Mouse (Mus musculus) cortical plate, adult 2 months (tissue): ENCODE measurements at regions not wholly inside any gene's neighbourhood (a gene's known extent, or its start where the extent isn't known, plus 50 kb on each side); places are given as distances from the start of the nearest gene placed in this dataset.

Experiments
- H3K27ac ChIP-seq: fragments of 200-500 bp; 2 replicates; pipeline ENCODE4 v1.5.1; 2012; ENCODE audit warnings: low read length, control low read depth, inconsistent platforms; ENCODE audit not compliant: insufficient read depth
- H3K4me1 ChIP-seq: fragments of 200-500 bp; 2 replicates; pipeline ENCODE4 v1.6.1; 2011; ENCODE audit warnings: low read length; ENCODE audit not compliant: control insufficient read depth, insufficient read depth
- H3K4me3 ChIP-seq: fragments of 200-500 bp; 2 replicates; pipeline ENCODE4 v1.5.1; 2011; ENCODE audit warnings: mild to moderate bottlenecking, low read length, control low read depth; ENCODE audit not compliant: insufficient read depth
- CTCF ChIP-seq: fragments of 200-500 bp; IDR thresholded peaks from 2 replicates; pipeline ENCODE4 v1.5.1; 2011; ENCODE audit warnings: mild to moderate bottlenecking, control low read depth, low read length; ENCODE audit not compliant: insufficient read depth; ENCODE audit errors: extremely low read depth
- POLR2A ChIP-seq: fragments of 200-500 bp; IDR thresholded peaks from 2 replicates; pipeline ENCODE4 v1.6.1; 2011; ENCODE audit warnings: mild to moderate bottlenecking, low read length, control low read depth; ENCODE audit not compliant: insufficient read depth; ENCODE audit errors: extremely low read depth

- no peak for TF ChIP-seq POLR2A
- no peak for TF ChIP-seq CTCF
- no peak overlapping the region for H3K4me3 ChIP-seq
- H3K4me1 ChIP-seq: peaks cover 10% of the 10 kb centered on the region
- no peak overlapping the region for H3K27ac ChIP-seq
These were observed 270.3 kb upstream of the Tmem132c start for GRCm38 (mm10) chr5:126971284-126971683.

- Histone ChIP-seq H3K4me1 (peaks cover 9% of the 10 kb centered on the region), H3K27ac (no peak overlapping the region), H3K4me3 (no peak overlapping the region)
- TF ChIP-seq CTCF: no peak
- no peak for TF ChIP-seq POLR2A
These were observed 269.6 kb upstream of the Tmem132c start for GRCm38 (mm10) chr5:126971981-126972380.

- peaks cover 2% of the 10 kb centered on the region; the same call in 1 of the 2 replicates for H3K4me1 ChIP-seq
- TF ChIP-seq POLR2A (no peak), CTCF (no peak)
- H3K4me3 ChIP-seq: no peak overlapping the region
- no peak overlapping the region for H3K27ac ChIP-seq
These were observed 268.2 kb upstream of the Tmem132c start for GRCm38 (mm10) chr5:126973425-126973824.

GRCm38 (mm10) chr5:126974565-126974964, 267.0 kb upstream of the Tmem132c start:
- H3K4me1 ChIP-seq: peaks cover 2% of the 10 kb centered on the region; the same call in 1 of the 2 replicates
- no peak overlapping the region for H3K4me3 ChIP-seq
- TF ChIP-seq POLR2A (no peak), CTCF (no peak)
- no peak overlapping the region for H3K27ac ChIP-seq

- Histone ChIP-seq H3K4me3 (no peak overlapping the region), H3K27ac (no peak overlapping the region), H3K4me1 (no peaks in the 10 kb centered on the region)
- peak; percentile 34; the same call in 1 of the 2 replicates for TF ChIP-seq CTCF
- no peak for TF ChIP-seq POLR2A
These were observed 246.0 kb upstream of the Tmem132c start for GRCm38 (mm10) chr5:126995577-126995976.

GRCm38 (mm10) chr5:127014166-127014565, 227.4 kb upstream of the Tmem132c start:
- no peak overlapping the region for H3K4me3 ChIP-seq
- H3K27ac ChIP-seq: no peak overlapping the region
- no peaks in the 10 kb centered on the region for H3K4me1 ChIP-seq
- TF ChIP-seq CTCF: no peak
- no peak for TF ChIP-seq POLR2A

- TF ChIP-seq POLR2A (no peak), CTCF (no peak)
- no peak overlapping the region for H3K4me3 ChIP-seq
These were observed 225.0 kb upstream of the Tmem132c start for GRCm38 (mm10) chr5:127016467-127017060.

GRCm38 (mm10) chr5:127017971-127018370, 223.6 kb upstream of the Tmem132c start:
- H3K4me3 ChIP-seq: no peak overlapping the region
- no peak for TF ChIP-seq POLR2A
- TF ChIP-seq CTCF: no peak
- H3K27ac ChIP-seq: no peak overlapping the region
- no peaks in the 10 kb centered on the region for H3K4me1 ChIP-seq

More at GRCm38 (mm10) chr5:127016467-127017060, 225.0 kb upstream of the Tmem132c start:
- Histone ChIP-seq H3K4me1 (no peaks in the 10 kb centered on the region), H3K27ac (no peak overlapping the region)

GRCm38 (mm10) chr5:127036472-127036871, 205.1 kb upstream of the Tmem132c start:
- Histone ChIP-seq H3K4me1 (no peaks in the 10 kb centered on the region), H3K27ac (no peak overlapping the region), H3K4me3 (no peak overlapping the region)
- no peak for TF ChIP-seq POLR2A
- TF ChIP-seq CTCF: no peak

- no peaks in the 10 kb centered on the region for H3K4me1 ChIP-seq
- no peak overlapping the region for H3K4me3 ChIP-seq
- TF ChIP-seq CTCF: peak; percentile 26; the same call in 1 of the 2 replicates
- TF ChIP-seq POLR2A: no peak
- no peak overlapping the region for H3K27ac ChIP-seq
These were observed 183.8 kb upstream of the Tmem132c start for GRCm38 (mm10) chr5:127057770-127058169.

- no peak overlapping the region for H3K27ac ChIP-seq
These were observed 167.3 kb upstream of the Tmem132c start for GRCm38 (mm10) chr5:127074327-127074726.

More at GRCm38 (mm10) chr5:127074327-127074726, 167.3 kb upstream of the Tmem132c start:
- Histone ChIP-seq H3K4me1 (no peaks in the 10 kb centered on the region), H3K4me3 (no peak overlapping the region)
- TF ChIP-seq POLR2A (no peak), CTCF (no peak)
